In the genomic region with DNA sequence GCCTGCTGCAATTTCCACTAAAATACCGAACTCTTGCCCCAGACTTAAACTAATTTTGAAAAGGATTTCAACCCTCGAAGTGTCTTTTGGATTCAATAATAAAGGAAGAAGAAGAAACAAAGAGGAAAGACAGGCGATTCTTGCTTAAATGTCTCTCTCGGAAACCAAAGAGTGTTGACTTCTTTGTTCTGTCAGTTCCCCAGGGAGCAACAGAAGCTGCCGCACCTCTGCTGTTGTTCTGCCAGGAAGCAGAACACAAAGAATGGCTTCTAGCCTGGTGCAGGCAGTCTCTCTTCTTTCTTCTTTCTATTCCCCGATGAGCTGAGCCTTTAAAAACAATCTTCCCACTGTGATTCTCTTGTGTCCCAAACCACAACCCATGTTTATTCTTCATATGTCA, we compare ENCODE assay signal across 12 mouse cellular contexts.
DNase-seq lines count a peak whose midpoint lies in the region; ATAC-seq and TF ChIP-seq lines count a peak whose summit lies in the region.
"Had no signal": no experiment of that assay in that cellular context is flagged by ENCODE, and none has a peak within 500 bp of the region (broad histone marks: within the 10 kb centered on the region; RNA-seq: fewer than 3 reads in every experiment).

No protein-coding gene starts in this region.

- in situ Hi-C loops in ES-E14 (cut with MboI; ENCODE audit: low sequenced_read_pairs in 2 of 2, unreplicated experiment in 2 of 2) = no loop called here

- peak overlapping the region; percentile 55; the same call in 1 of the 2 replicates for H3K27ac ChIP-seq in ES-E14 (ENCODE audit: insufficient read depth, low read depth, low read length, poor library complexity, severe bottlenecking)
- peak overlapping the region; percentile 56 for H3K27ac ChIP-seq in hindbrain, embryonic 12.5 days
- no peak overlapping the region for H3K27ac ChIP-seq in neural tube, embryonic 12.5 days
- H3K27ac ChIP-seq: kidney, postnatal 0 days; limb, embryonic 10.5 days; lung, embryonic 15.5 days had no signal

- H3K4me1 ChIP-seq in ES-E14 (ENCODE audit: control insufficient read depth in 2 of 2, insufficient read depth in 2 of 2, low read length in 2 of 2, poor library complexity in 1 of 2) = peaks cover 0 to 3% of the 10 kb centered on the region in 2 experiments; a peak in 1 of 4 replicates
- H3K4me1 ChIP-seq in hindbrain, embryonic 12.5 days = peaks cover 4% of the 10 kb centered on the region; the same call in 1 of the 2 replicates
- 0 out of 2 replicates have a peak, but pooled peaks cover 2% of the 10 kb centered on the region for H3K4me1 ChIP-seq in neural tube, embryonic 12.5 days
- H3K4me1 ChIP-seq: lung, embryonic 15.5 days had no signal

- peak overlapping the region in 1 of 2 experiments; percentile 11; a peak in 1 of 4 replicates for H3K4me3 ChIP-seq in ES-E14 (ENCODE audit: insufficient read depth in 1 of 2, low read depth in 1 of 2, low read length in 2 of 2, poor library complexity in 1 of 2, severe bottlenecking in 1 of 2)
- H3K4me3 ChIP-seq in hindbrain, embryonic 12.5 days = no peak overlapping the region
- H3K4me3 ChIP-seq in neural tube, embryonic 12.5 days = no peak overlapping the region
- H3K4me3 ChIP-seq: limb, embryonic 10.5 days; lung, embryonic 15.5 days had no signal

- no peak for DNase-seq in ES-E14 (ENCODE audit: low read depth, low spot score)
- peak; percentile 49 for DNase-seq in embryo, embryonic 11 days
- DNase-seq in natural killer cell, adult 2 months (ENCODE audit: low spot score in 2 of 2) = no peak
- no peak for DNase-seq in right cerebral cortex, adult 18-20 months
- DNase-seq: heart, postnatal 10 days; thymus, postnatal 14 days had no signal

- WGBS in hindbrain, embryonic 12.5 days = 3% methylated on average over 6 of the region's 6 CpGs
- 3% methylated on average over 6 of the region's 6 CpGs for WGBS in neural tube, embryonic 12.5 days

- no peaks in the 10 kb centered on the region for H3K27me3 ChIP-seq in hindbrain, embryonic 12.5 days
- H3K27me3 ChIP-seq in neural tube, embryonic 12.5 days (replicated peaks) = no peaks in the 10 kb centered on the region
- H3K27me3 ChIP-seq: lung, embryonic 15.5 days had no signal

- H3K9me3 ChIP-seq in ES-E14 (ENCODE audit: control insufficient read depth, insufficient read depth, low read depth, low read length) = no peaks in the 10 kb centered on the region
- H3K9me3 ChIP-seq in hindbrain, embryonic 12.5 days (replicated peaks) = no peaks in the 10 kb centered on the region
- no peaks in the 10 kb centered on the region for H3K9me3 ChIP-seq in neural tube, embryonic 12.5 days
- H3K9me3 ChIP-seq: limb, embryonic 10.5 days; lung, embryonic 15.5 days had no signal

- H3K36me3 ChIP-seq in ES-E14 (ENCODE audit: control insufficient read depth, insufficient read depth, low read length, poor library complexity, severe bottlenecking) = no peaks in the 10 kb centered on the region
- no peaks in the 10 kb centered on the region for H3K36me3 ChIP-seq in hindbrain, embryonic 12.5 days
- H3K36me3 ChIP-seq in neural tube, embryonic 12.5 days = no peaks in the 10 kb centered on the region
- H3K36me3 ChIP-seq: limb, embryonic 10.5 days; lung, embryonic 15.5 days had no signal

- peak; percentile 67 for ATAC-seq in hindbrain, embryonic 12.5 days (ENCODE audit: low FRiP score)
- peak; percentile 66; the same call in 1 of the 2 replicates for ATAC-seq in neural tube, embryonic 12.5 days (ENCODE audit: low FRiP score, low read depth)
- no peak for ATAC-seq in erythroid progenitor cell, adult 5-6 weeks (replicated peaks; ENCODE audit: low FRiP score, poor library complexity, severe bottlenecking)

- H3K4me2 ChIP-seq in hindbrain, embryonic 12.5 days (replicated peaks) = peak overlapping the region; percentile 15; the same call in 1 of the 2 replicates
- no peak overlapping the region for H3K4me2 ChIP-seq in neural tube, embryonic 12.5 days (replicated peaks)
- H3K4me2 ChIP-seq: lung, embryonic 15.5 days had no signal

- no peak overlapping the region for H3K9ac ChIP-seq in ES-E14 (ENCODE audit: insufficient read depth, low read depth, low read length, poor library complexity, severe bottlenecking)
- H3K9ac ChIP-seq in hindbrain, embryonic 12.5 days = no peak overlapping the region
- H3K9ac ChIP-seq in neural tube, embryonic 12.5 days = no peak overlapping the region
- H3K9ac ChIP-seq: lung, embryonic 15.5 days had no signal

TF ChIP-seq in ES-E14, 5 proteins besides CTCF, POLR2A, EP300 and RAD21:
- no peak for TF ChIP-seq MAFK (IDR thresholded peaks at IDR 0.05; ENCODE audit: insufficient read depth, low read depth, low read length)
